Mouse (Mus musculus): Measurements from ENCODE around the gene Id3.

- TF ChIP-seq CTCF (IDR thresholded peaks at IDR 0.05): no peak
- 0 out of 2 replicates have a peak, but pooled peaks have one; percentile 31 for TF ChIP-seq POLR2A (IDR thresholded peaks at IDR 0.05; ENCODE audit: insufficient read depth, low read depth, low read length)
These were observed 42.1 kb downstream of the Id3 start for GRCm38 (mm10) chr4:136185375-136185774.
